Mouse (Mus musculus) E14TG2a.4 (cell line): ENCODE measurements around the gene Ggta1.

Experiments used
- H3K27me3 ChIP-seq: 2 replicates; pipeline ENCODE4 v1.6.1; 2014; ENCODE audit warnings: low read length, control low read depth; ENCODE audit not compliant: insufficient read depth
- H3K36me3 ChIP-seq: 2 replicates; pipeline ENCODE4 v1.6.1; 2014; ENCODE audit warnings: low read length, control low read depth; ENCODE audit not compliant: insufficient read depth
- H3K4me1 ChIP-seq: replicated peaks from 2 replicates; pipeline ENCODE4 v1.6.1; 2014; ENCODE audit warnings: low read depth, low read length, control low read depth
- H3K4me3 ChIP-seq: replicated peaks from 2 replicates; pipeline ENCODE4 v1.5.1; 2014; ENCODE audit warnings: mild to moderate bottlenecking, low read length
- H3K9me3 ChIP-seq: 2 replicates; pipeline ENCODE4 v1.6.1; 2014; ENCODE audit warnings: low read length, control low read depth
- CTCF ChIP-seq: conservative IDR thresholded peaks from 2 replicates; pipeline ENCODE4 v1.5.1; 2014; ENCODE audit warnings: low read length
- NANOG ChIP-seq: IDR thresholded peaks from 2 replicates; pipeline ENCODE4 v1.6.1; 2014; ENCODE audit warnings: borderline replicate concordance, low read length, mixed read lengths
- POU5F1 ChIP-seq: IDR thresholded peaks from 2 replicates; pipeline ENCODE4 v1.6.1; 2014; ENCODE audit warnings: low read length, borderline replicate concordance

Gene Ggta1

GRCm38 (mm10) chr2:35417231-35417630, 45.8 kb downstream of the Ggta1 start:
- H3K36me3 ChIP-seq = peaks cover 91% of the 10 kb centered on the region
- H3K4me1 ChIP-seq = no peaks in the 10 kb centered on the region
- no peak for TF ChIP-seq CTCF
- TF ChIP-seq POU5F1 = no peak
- no peak for TF ChIP-seq NANOG

GRCm38 (mm10) chr2:35416473-35416872, 46.6 kb downstream of the Ggta1 start:
- Histone ChIP-seq H3K4me1 (peaks cover 5% of the 10 kb centered on the region; the same call in 1 of the 2 replicates), H3K4me3 (no peak overlapping the region), H3K36me3 (peaks cover 91% of the 10 kb centered on the region), H3K27me3 (no peaks in the 10 kb centered on the region), H3K9me3 (peaks cover 4% of the 10 kb centered on the region; the same call in 1 of the 2 replicates)
- TF ChIP-seq CTCF = no peak
- TF ChIP-seq NANOG = no peak
- no peak for TF ChIP-seq POU5F1

More at GRCm38 (mm10) chr2:35417231-35417630, 45.8 kb downstream of the Ggta1 start:
- no peak overlapping the region for H3K4me3 ChIP-seq
- H3K9me3 ChIP-seq = peaks cover 4% of the 10 kb centered on the region; the same call in 1 of the 2 replicates
- H3K27me3 ChIP-seq = no peaks in the 10 kb centered on the region

- TF ChIP-seq POU5F1 = no peak
- no peak for TF ChIP-seq CTCF
- no peak for TF ChIP-seq NANOG
- Histone ChIP-seq H3K27me3 (no peaks in the 10 kb centered on the region), H3K9me3 (no peaks in the 10 kb centered on the region), H3K36me3 (peaks cover 94% of the 10 kb centered on the region), H3K4me1 (peaks cover 5% of the 10 kb centered on the region; the same call in 1 of the 2 replicates), H3K4me3 (no peak overlapping the region)
Measured at GRCm38 (mm10) chr2:35412810-35413209, 50.2 kb downstream of the Ggta1 start.

- H3K4me3 ChIP-seq = no peak overlapping the region
- no peaks in the 10 kb centered on the region for H3K27me3 ChIP-seq
- peaks cover 94% of the 10 kb centered on the region for H3K36me3 ChIP-seq
- H3K4me1 ChIP-seq = peaks cover 10% of the 10 kb centered on the region; the same call in 1 of the 2 replicates
- no peak for TF ChIP-seq NANOG
- no peak for TF ChIP-seq POU5F1
- TF ChIP-seq CTCF = no peak
- H3K9me3 ChIP-seq = no peaks in the 10 kb centered on the region
Measured at GRCm38 (mm10) chr2:35412246-35412645, 50.8 kb downstream of the Ggta1 start.

GRCm38 (mm10) chr2:35411640-35412190, 51.3 kb downstream of the Ggta1 start:
- Histone ChIP-seq H3K36me3 (peaks cover 94% of the 10 kb centered on the region), H3K9me3 (no peaks in the 10 kb centered on the region), H3K27me3 (no peaks in the 10 kb centered on the region), H3K4me1 (peaks cover 15% of the 10 kb centered on the region), H3K4me3 (no peak overlapping the region)
- TF ChIP-seq NANOG (no peak), CTCF (no peak), POU5F1 (no peak)

- peaks cover 93% of the 10 kb centered on the region for H3K36me3 ChIP-seq
- no peaks in the 10 kb centered on the region for H3K27me3 ChIP-seq
- no peak overlapping the region for H3K4me3 ChIP-seq
- TF ChIP-seq CTCF (no peak), NANOG (no peak), POU5F1 (no peak)
- H3K4me1 ChIP-seq = peaks cover 18% of the 10 kb centered on the region
- H3K9me3 ChIP-seq = no peaks in the 10 kb centered on the region
Measured at GRCm38 (mm10) chr2:35409466-35409865, 53.6 kb downstream of the Ggta1 start.

GRCm38 (mm10) chr2:35408409-35409110, 54.5 kb downstream of the Ggta1 start:
- no peaks in the 10 kb centered on the region for H3K9me3 ChIP-seq
- H3K27me3 ChIP-seq = no peaks in the 10 kb centered on the region
- no peak for TF ChIP-seq POU5F1
- TF ChIP-seq CTCF = no peak
- no peak for TF ChIP-seq NANOG
- H3K4me1 ChIP-seq = peaks cover 18% of the 10 kb centered on the region
- no peak overlapping the region for H3K4me3 ChIP-seq
- peaks cover 93% of the 10 kb centered on the region for H3K36me3 ChIP-seq

- no peak overlapping the region for H3K4me3 ChIP-seq
- TF ChIP-seq CTCF (no peak), POU5F1 (no peak), NANOG (no peak)
- H3K4me1 ChIP-seq = peaks cover 18% of the 10 kb centered on the region
- no peaks in the 10 kb centered on the region for H3K27me3 ChIP-seq
- peaks cover 92% of the 10 kb centered on the region for H3K36me3 ChIP-seq
- no peaks in the 10 kb centered on the region for H3K9me3 ChIP-seq
Measured at GRCm38 (mm10) chr2:35407878-35408277, 55.2 kb downstream of the Ggta1 start.

GRCm38 (mm10) chr2:35407266-35407665, 55.8 kb downstream of the Ggta1 start:
- Histone ChIP-seq H3K4me3 (no peak overlapping the region), H3K36me3 (peaks cover 92% of the 10 kb centered on the region), H3K27me3 (no peaks in the 10 kb centered on the region), H3K9me3 (no peaks in the 10 kb centered on the region), H3K4me1 (peaks cover 18% of the 10 kb centered on the region)
- TF ChIP-seq CTCF (no peak), NANOG (no peak), POU5F1 (no peak)
